Mouse (Mus musculus) MEL (cell line): ENCODE measurements around the gene Olfr887.

Source experiments
- CHD1 ChIP-seq: IDR thresholded peaks from 2 replicates; pipeline ENCODE4 v1.6.1; 2012; ENCODE audit warnings: low read depth, mild to moderate bottlenecking, inconsistent platforms, low read length, improper control_type of control experiment
- CHD2 ChIP-seq: IDR thresholded peaks from 2 replicates; pipeline ENCODE4 v1.6.1; 2011; ENCODE audit warnings: low read length, improper control_type of control experiment
- CTCF ChIP-seq, 3 experiments: IDR thresholded peaks in 2 of 3; conservative IDR thresholded peaks in 1 of 3; 2 replicates each; pipeline ENCODE4 v1.5.1; 2011 to 2012; ENCODE audit warnings: low read length in 3 of 3, low read depth in 2 of 3, mild to moderate bottlenecking in 2 of 3, improper control_type of control experiment in 1 of 3, inconsistent platforms in 1 of 3, mixed read lengths in 1 of 3, moderate library complexity in 1 of 3; ENCODE audit not compliant: control insufficient read depth in 1 of 3, insufficient read depth in 1 of 3, poor library complexity in 1 of 3, severe bottlenecking in 1 of 3
- E2F4 ChIP-seq: IDR thresholded peaks from 2 replicates; pipeline ENCODE4 v1.6.1; 2011; ENCODE audit warnings: low read depth, low read length, improper control_type of control experiment, borderline replicate concordance
- EP300 ChIP-seq, 2 experiments: IDR thresholded peaks; 2 replicates each; pipeline ENCODE4 v1.6.1; 2011; ENCODE audit warnings: improper control_type of control experiment in 2 of 2, low read length in 2 of 2, low read depth in 1 of 2, mild to moderate bottlenecking in 1 of 2
- GATA1 ChIP-seq: IDR thresholded peaks from 2 replicates; pipeline ENCODE4 v1.6.1; 2011; ENCODE audit warnings: low read depth, low read length, improper control_type of control experiment
- HCFC1 ChIP-seq: IDR thresholded peaks from 2 replicates; pipeline ENCODE4 v1.6.1; 2012; ENCODE audit warnings: low read depth, mild to moderate bottlenecking, inconsistent platforms, low read length, improper control_type of control experiment, moderate library complexity
- MAFK ChIP-seq: IDR thresholded peaks from 2 replicates; pipeline ENCODE4 v1.6.1; 2011; ENCODE audit warnings: low read depth, mild to moderate bottlenecking, low read length, improper control_type of control experiment, borderline replicate concordance
- MYC ChIP-seq: IDR thresholded peaks from 2 replicates; pipeline ENCODE4 v1.6.1; 2011; ENCODE audit warnings: low read depth, mild to moderate bottlenecking, low read length, improper control_type of control experiment, moderate library complexity
- POLR2A ChIP-seq, 2 experiments: IDR thresholded peaks; 2 replicates each; pipeline ENCODE4 v1.6.1; 2011 to 2012; ENCODE audit warnings: low read length in 2 of 2, mild to moderate bottlenecking in 2 of 2, control low read depth in 1 of 2, improper control_type of control experiment in 1 of 2, low read depth in 1 of 2, moderate library complexity in 1 of 2; ENCODE audit not compliant: control insufficient read depth in 1 of 2, insufficient read depth in 1 of 2, poor library complexity in 1 of 2
- TCF12 ChIP-seq: IDR thresholded peaks from 2 replicates; pipeline ENCODE4 v1.6.1; 2014; ENCODE audit warnings: low read depth, mild to moderate bottlenecking, inconsistent platforms, low read length, improper control_type of control experiment, moderate library complexity
- USF1 ChIP-seq: IDR thresholded peaks from 2 replicates; pipeline ENCODE4 v1.6.1; 2014; ENCODE audit warnings: low read depth, mild to moderate bottlenecking, inconsistent platforms, low read length, improper control_type of control experiment, moderate library complexity

- no peak for TF ChIP-seq E2F4
- no peak for TF ChIP-seq CHD2
- TF ChIP-seq POLR2A (IDR thresholded peaks at IDR 0.05; ENCODE audit: control insufficient read depth in 1 of 2, insufficient read depth in 1 of 2, low read depth in 1 of 2, low read length in 2 of 2, poor library complexity in 1 of 2) = no peak
- no peak for TF ChIP-seq GATA1
- no peak for TF ChIP-seq CHD1
- no peak for TF ChIP-seq CTCF (IDR thresholded peaks at IDR 0.05 in 2 of 3, conservative IDR thresholded peaks at IDR 0.05 in 1 of 3; ENCODE audit: control insufficient read depth in 1 of 3, insufficient read depth in 1 of 3, low read depth in 2 of 3, low read length in 3 of 3, poor library complexity in 1 of 3, severe bottlenecking in 1 of 3)
- TF ChIP-seq USF1 = no peak
- no peak for TF ChIP-seq TCF12
- TF ChIP-seq EP300 (IDR thresholded peaks at IDR 0.05; ENCODE audit: low read depth in 1 of 2, low read length in 2 of 2) = no peak
- no peak for TF ChIP-seq MAFK
- TF ChIP-seq HCFC1 = no peak
- TF ChIP-seq MYC = no peak
These were observed at the start of gene Olfr887 for GRCm38 (mm10) chr9:38083772-38084171.
